Mouse (Mus musculus) midbrain, embryonic 12.5 days (tissue): ENCODE results near the gene Pole2. TPM values are rescaled to one million over a fixed set of nuclear protein-coding genes. Genes with fewer than 3 reads are reported as not detected.
A peak's percentile ranks its signal among the peaks of the same experiment; 100 is the strongest.

ENCODE experiments used
- ATAC-seq: fragments of 200-750 bp; cut with Nextera tagmentation; 2 replicates; pipeline ENCODE4 v1.8.0; 2017; ENCODE audit warnings: low read depth, moderate TSS enrichment, moderate library complexity; ENCODE audit not compliant: low FRiP score
- H3K27ac ChIP-seq: fragments of 300-500 bp; sonication (generic); replicated peaks from 2 replicates; pipeline ENCODE4 v1.5.1; 2016; ENCODE audit warnings: mild to moderate bottlenecking
- H3K27me3 ChIP-seq: fragments of 300-500 bp; sonication (generic); 2 replicates; pipeline ENCODE4 v1.6.1; 2016; ENCODE audit warnings: mild to moderate bottlenecking
- H3K36me3 ChIP-seq: fragments of 300-500 bp; sonication (generic); 2 replicates; pipeline ENCODE4 v1.6.1; 2016
- H3K4me1 ChIP-seq: fragments of 300-500 bp; sonication (generic); 2 replicates; pipeline ENCODE4 v1.6.1; 2016
- H3K4me2 ChIP-seq: fragments of 300-500 bp; sonication (generic); replicated peaks from 2 replicates; pipeline ENCODE4 v1.6.1; 2016; ENCODE audit warnings: mild to moderate bottlenecking, moderate library complexity
- H3K4me3 ChIP-seq: fragments of 300-500 bp; sonication (generic); 2 replicates; pipeline ENCODE4 v1.5.1; 2016; ENCODE audit warnings: mild to moderate bottlenecking
- H3K9ac ChIP-seq: fragments of 300-500 bp; sonication (generic); replicated peaks from 2 replicates; pipeline ENCODE4 v1.6.1; 2016; ENCODE audit warnings: mild to moderate bottlenecking, moderate library complexity
- H3K9me3 ChIP-seq: fragments of 300-500 bp; sonication (generic); 2 replicates; pipeline ENCODE4 v1.6.1; 2016; ENCODE audit warnings: mild to moderate bottlenecking
- WGBS: fragments of 180-500 bp; shearing (Covaris S2); methylation state at CpG from one replicate; pipeline ENCODE4 v1.1.7; 2016; 5-methylcytosine and 5-hydroxymethylcytosine counted together
- polyA plus RNA-seq: library from polyadenylated mRNA; unstranded; fragments of >200 nt; fragmentation: Nextera tagmentation; extraction: Ambion mirVana; gene quantifications from 2 replicates; pipeline ENCODE4 v1.2.1, GENCODE M21; 2016

Gene Pole2
- polyA plus RNA-seq, 1 experiment from 2014 or later, result 19.7 TPM

GRCm38 (mm10) chr12:69186811-69187471 is 41.1 kb downstream of the Pole2 start:
- no peak overlapping the region for H3K27ac ChIP-seq
- ATAC-seq, result no peak
- H3K4me2 ChIP-seq, result no peak overlapping the region
- no peak overlapping the region for H3K4me3 ChIP-seq
- no peaks in the 10 kb centered on the region for H3K27me3 ChIP-seq
- H3K36me3 ChIP-seq, result peaks cover 36% of the 10 kb centered on the region
- 66% methylated on average over 5 of the region's 5 CpGs for WGBS
- peaks cover 24% of the 10 kb centered on the region for H3K4me1 ChIP-seq
- no peak overlapping the region for H3K9ac ChIP-seq
- no peaks in the 10 kb centered on the region for H3K9me3 ChIP-seq

GRCm38 (mm10) chr12:69185371-69185770 is 42.6 kb downstream of the Pole2 start:
- 78% methylated on average over 7 of the region's 7 CpGs for WGBS
- peak overlapping the region; percentile 88 for H3K9ac ChIP-seq
- H3K36me3 ChIP-seq, result peaks cover 30% of the 10 kb centered on the region
- peak overlapping the region; percentile 86 for H3K4me3 ChIP-seq
- H3K9me3 ChIP-seq, result no peaks in the 10 kb centered on the region
- peaks cover 24% of the 10 kb centered on the region for H3K4me1 ChIP-seq
- H3K27me3 ChIP-seq, result no peaks in the 10 kb centered on the region
- H3K4me2 ChIP-seq, result peak overlapping the region; percentile 95
- H3K27ac ChIP-seq, result no peak overlapping the region
- no peak for ATAC-seq

- Histone ChIP-seq H3K27me3 (no peaks in the 10 kb centered on the region), H3K36me3 (peaks cover 22% of the 10 kb centered on the region), H3K4me1 (peaks cover 24% of the 10 kb centered on the region), H3K9me3 (no peaks in the 10 kb centered on the region), H3K4me3 (peak overlapping the region; percentile 86), H3K4me2 (peak overlapping the region; percentile 95), H3K27ac (peak overlapping the region; percentile 92), H3K9ac (peak overlapping the region; percentile 88)
- WGBS, result 3% methylated on average over 80 of the region's 86 CpGs
- peak; percentile 69 for ATAC-seq
Measured at GRCm38 (mm10) chr12:69184342-69185295, 43.4 kb downstream of the Pole2 start.

- H3K4me2 ChIP-seq, result peak within 1 kb of the TSS; percentile 95
- no peaks in the 10 kb centered on the region for H3K27me3 ChIP-seq
- H3K27ac ChIP-seq, result peak within 1 kb of the TSS; percentile 92
- peaks cover 15% of the 10 kb centered on the region for H3K36me3 ChIP-seq
- ATAC-seq, result peak; percentile 100
- no peaks in the 10 kb centered on the region for H3K9me3 ChIP-seq
- H3K9ac ChIP-seq, result peak within 1 kb of the TSS; percentile 88
- under 1% methylated on average over 68 of the region's 84 CpGs for WGBS
- peaks cover 24% of the 10 kb centered on the region for H3K4me1 ChIP-seq
- H3K4me3 ChIP-seq, result peak within 1 kb of the TSS; percentile 86
Measured at GRCm38 (mm10) chr12:69183583-69184308, 44.2 kb downstream of the Pole2 start, which contains the start of the genes Rpl36al and Mgat2. TSS of gene Rpl36al (minus strand) at chr12:69184083. TSS of gene Mgat2 (plus strand) at chr12:69184157.

GRCm38 (mm10) chr12:69181800-69182199 is 46.2 kb downstream of the Pole2 start:
- H3K9ac ChIP-seq, result no peak overlapping the region
- no peaks in the 10 kb centered on the region for H3K27me3 ChIP-seq
- H3K36me3 ChIP-seq, result peaks cover 9% of the 10 kb centered on the region
- no peak overlapping the region for H3K4me2 ChIP-seq
- peaks cover 17% of the 10 kb centered on the region for H3K4me1 ChIP-seq
- H3K4me3 ChIP-seq, result no peak overlapping the region
- no peak for ATAC-seq
- no peaks in the 10 kb centered on the region for H3K9me3 ChIP-seq
- H3K27ac ChIP-seq, result no peak overlapping the region
- 94% methylated on average over 4 of the region's 4 CpGs for WGBS

GRCm38 (mm10) chr12:69179371-69179770 is 48.6 kb downstream of the Pole2 start:
- WGBS, result 79% methylated on average over 12 of the region's 12 CpGs
- Histone ChIP-seq H3K27ac (no peak overlapping the region), H3K36me3 (peaks cover 19% of the 10 kb centered on the region), H3K4me2 (no peak overlapping the region), H3K4me3 (no peak overlapping the region), H3K27me3 (no peaks in the 10 kb centered on the region), H3K9me3 (no peaks in the 10 kb centered on the region), H3K9ac (no peak overlapping the region), H3K4me1 (peaks cover 4% of the 10 kb centered on the region)
- no peak for ATAC-seq

- Histone ChIP-seq H3K27ac (no peak overlapping the region), H3K36me3 (peaks cover 23% of the 10 kb centered on the region), H3K4me2 (no peak overlapping the region), H3K9me3 (no peaks in the 10 kb centered on the region), H3K4me3 (no peak overlapping the region), H3K27me3 (no peaks in the 10 kb centered on the region), H3K4me1 (no peaks in the 10 kb centered on the region), H3K9ac (no peak overlapping the region)
- WGBS, result 88% methylated on average over 3 of the region's 3 CpGs
- no peak for ATAC-seq
Measured at GRCm38 (mm10) chr12:69177526-69177925, 50.5 kb downstream of the Pole2 start.

GRCm38 (mm10) chr12:69175975-69176374 is 52.0 kb downstream of the Pole2 start:
- Histone ChIP-seq H3K4me3 (no peak overlapping the region), H3K9me3 (no peaks in the 10 kb centered on the region), H3K27ac (no peak overlapping the region), H3K9ac (no peak overlapping the region), H3K4me2 (no peak overlapping the region), H3K27me3 (no peaks in the 10 kb centered on the region), H3K4me1 (no peaks in the 10 kb centered on the region), H3K36me3 (peaks cover 19% of the 10 kb centered on the region; the same call in 1 of the 2 replicates)
- WGBS, result 91% methylated on average over 3 of the region's 3 CpGs
- ATAC-seq, result no peak

- no peak overlapping the region for H3K4me2 ChIP-seq
- H3K27ac ChIP-seq, result no peak overlapping the region
- peaks cover 19% of the 10 kb centered on the region; the same call in 1 of the 2 replicates for H3K36me3 ChIP-seq
- H3K4me1 ChIP-seq, result peaks cover 18% of the 10 kb centered on the region
- ATAC-seq, result no peak
- 93% methylated on average over 2 of the region's 2 CpGs for WGBS
- H3K9me3 ChIP-seq, result no peaks in the 10 kb centered on the region
- H3K4me3 ChIP-seq, result no peak overlapping the region
- H3K27me3 ChIP-seq, result no peaks in the 10 kb centered on the region
- no peak overlapping the region for H3K9ac ChIP-seq
Measured at GRCm38 (mm10) chr12:69171307-69171706, 56.7 kb downstream of the Pole2 start.

GRCm38 (mm10) chr12:69168461-69169106 is 59.4 kb downstream of the Pole2 start, which contains the start of gene Lrr1:
TSS of gene Lrr1 (plus strand) at chr12:69168814.
- H3K4me3 ChIP-seq, result peak within 1 kb of the TSS; percentile 63
- 0 out of 2 replicates have a peak, but pooled peaks cover 5% of the 10 kb centered on the region for H3K36me3 ChIP-seq
- H3K27ac ChIP-seq, result peak within 1 kb of the TSS; percentile 39
- peaks cover 18% of the 10 kb centered on the region for H3K4me1 ChIP-seq
- no peaks in the 10 kb centered on the region for H3K9me3 ChIP-seq
- peak within 1 kb of the TSS; percentile 69 for H3K9ac ChIP-seq
- peak; percentile 95 for ATAC-seq
- under 1% methylated on average over 40 of the region's 40 CpGs for WGBS
- H3K4me2 ChIP-seq, result peak within 1 kb of the TSS; percentile 94
- H3K27me3 ChIP-seq, result no peaks in the 10 kb centered on the region
